Mouse (Mus musculus): ENCODE results near the gene Supt4a. TPM values are rescaled to one million over a fixed set of nuclear protein-coding genes. Genes with fewer than 3 reads are reported as not detected.

Gene Supt4a
- polyA plus RNA-seq, 1 experiment from 2014 or later: 177 TPM

GRCm38 (mm10) chr11:87747312-87747711 is 10.0 kb downstream of the Supt4a start:
- Histone ChIP-seq H3K27ac (no peak overlapping the region), H3K9ac (no peak overlapping the region), H3K36me3 (ENCODE audit: poor library complexity, severe bottlenecking) (peaks cover 28% of the 10 kb centered on the region), H3K4me1 (no peaks in the 10 kb centered on the region), H3K4me2 (no peak overlapping the region), H3K27me3 (0 out of 2 replicates have a peak, but pooled peaks cover 4% of the 10 kb centered on the region), H3K9me3 (replicated peaks) (no peaks in the 10 kb centered on the region), H3K4me3 (no peak overlapping the region)
- 97% methylated on average over 4 of the region's 5 CpGs for WGBS
- no peak for ATAC-seq

- Histone ChIP-seq H3K36me3 (ENCODE audit: poor library complexity, severe bottlenecking) (peaks cover 24% of the 10 kb centered on the region), H3K27ac (no peak overlapping the region), H3K27me3 (0 out of 2 replicates have a peak, but pooled peaks cover 4% of the 10 kb centered on the region), H3K9ac (no peak overlapping the region), H3K9me3 (replicated peaks) (no peaks in the 10 kb centered on the region), H3K4me3 (no peak overlapping the region), H3K4me2 (no peak overlapping the region), H3K4me1 (no peaks in the 10 kb centered on the region)
- WGBS: 92% methylated on average over 7 of the region's 7 CpGs
- ATAC-seq: no peak
Measured at GRCm38 (mm10) chr11:87747716-87748115, 10.4 kb downstream of the Supt4a start.

GRCm38 (mm10) chr11:87748132-87749119 is 11.1 kb downstream of the Supt4a start:
- Histone ChIP-seq H3K4me1 (no peaks in the 10 kb centered on the region), H3K9me3 (replicated peaks) (no peaks in the 10 kb centered on the region), H3K4me2 (no peak overlapping the region), H3K9ac (no peak overlapping the region), H3K27ac (no peak overlapping the region), H3K4me3 (no peak overlapping the region), H3K36me3 (ENCODE audit: poor library complexity, severe bottlenecking) (peaks cover 17% of the 10 kb centered on the region), H3K27me3 (0 out of 2 replicates have a peak, but pooled peaks cover 4% of the 10 kb centered on the region)
- WGBS: 42% methylated on average over 19 of the region's 19 CpGs
- no peak for ATAC-seq

- 70% methylated on average over 18 of the region's 18 CpGs for WGBS
- no peak for ATAC-seq
- H3K36me3 ChIP-seq (ENCODE audit: poor library complexity, severe bottlenecking): peaks cover 8% of the 10 kb centered on the region
Measured at GRCm38 (mm10) chr11:87749192-87750042, 12.1 kb downstream of the Supt4a start.

GRCm38 (mm10) chr11:87750043-87750421 is 12.7 kb downstream of the Supt4a start:
- no peaks in the 10 kb centered on the region for H3K9me3 ChIP-seq (replicated peaks)
- no peak overlapping the region for H3K4me2 ChIP-seq
- H3K27me3 ChIP-seq: 0 out of 2 replicates have a peak, but pooled peaks cover 4% of the 10 kb centered on the region
- H3K27ac ChIP-seq: no peak overlapping the region
- 80% methylated on average over 11 of the region's 11 CpGs for WGBS
- no peak for ATAC-seq
- H3K9ac ChIP-seq: no peak overlapping the region
- no peaks in the 10 kb centered on the region for H3K4me1 ChIP-seq
- peaks cover 2% of the 10 kb centered on the region for H3K36me3 ChIP-seq (ENCODE audit: poor library complexity, severe bottlenecking)
- no peak overlapping the region for H3K4me3 ChIP-seq

More at GRCm38 (mm10) chr11:87749192-87750042, 12.1 kb downstream of the Supt4a start:
- no peaks in the 10 kb centered on the region for H3K9me3 ChIP-seq (replicated peaks)
- no peak overlapping the region for H3K9ac ChIP-seq
- no peak overlapping the region for H3K4me2 ChIP-seq
- H3K27me3 ChIP-seq: 0 out of 2 replicates have a peak, but pooled peaks cover 4% of the 10 kb centered on the region
- no peaks in the 10 kb centered on the region for H3K4me1 ChIP-seq
- H3K27ac ChIP-seq: no peak overlapping the region
- no peak overlapping the region for H3K4me3 ChIP-seq

- Histone ChIP-seq H3K27me3 (0 out of 2 replicates have a peak, but pooled peaks cover 4% of the 10 kb centered on the region), H3K36me3 (ENCODE audit: poor library complexity, severe bottlenecking) (no peaks in the 10 kb centered on the region; the same call in 1 of the 2 replicates), H3K4me3 (no peak overlapping the region), H3K4me2 (no peak overlapping the region), H3K4me1 (no peaks in the 10 kb centered on the region), H3K9ac (no peak overlapping the region), H3K27ac (no peak overlapping the region), H3K9me3 (replicated peaks) (no peaks in the 10 kb centered on the region)
- no peak for ATAC-seq
- WGBS: 75% methylated on average over 3 of the region's 3 CpGs
Measured at GRCm38 (mm10) chr11:87750521-87750920, 13.2 kb downstream of the Supt4a start.

- WGBS: 81% methylated on average over 8 of the region's 8 CpGs
- no peaks in the 10 kb centered on the region for H3K36me3 ChIP-seq (ENCODE audit: poor library complexity, severe bottlenecking)
- no peak overlapping the region for H3K27ac ChIP-seq
- H3K4me1 ChIP-seq: no peaks in the 10 kb centered on the region
- no peak for ATAC-seq
- no peak overlapping the region for H3K4me2 ChIP-seq
- H3K4me3 ChIP-seq: no peak overlapping the region
- H3K9ac ChIP-seq: no peak overlapping the region
- no peaks in the 10 kb centered on the region for H3K9me3 ChIP-seq (replicated peaks)
- 0 out of 2 replicates have a peak, but pooled peaks cover 4% of the 10 kb centered on the region for H3K27me3 ChIP-seq
Measured at GRCm38 (mm10) chr11:87751031-87751430, 13.7 kb downstream of the Supt4a start.

- no peak overlapping the region for H3K27ac ChIP-seq
- 79% methylated on average over 4 of the region's 4 CpGs for WGBS
- no peak overlapping the region for H3K4me2 ChIP-seq
- H3K27me3 ChIP-seq: 0 out of 2 replicates have a peak, but pooled peaks cover 4% of the 10 kb centered on the region
- no peak for ATAC-seq
- no peaks in the 10 kb centered on the region for H3K9me3 ChIP-seq (replicated peaks)
- H3K4me3 ChIP-seq: no peak overlapping the region
- no peak overlapping the region for H3K9ac ChIP-seq
- H3K4me1 ChIP-seq: no peaks in the 10 kb centered on the region
- no peaks in the 10 kb centered on the region for H3K36me3 ChIP-seq (ENCODE audit: poor library complexity, severe bottlenecking)
Measured at GRCm38 (mm10) chr11:87751491-87751966, 14.2 kb downstream of the Supt4a start.

GRCm38 (mm10) chr11:87752307-87752706 is 15.0 kb downstream of the Supt4a start:
- Histone ChIP-seq H3K27me3 (0 out of 2 replicates have a peak, but pooled peaks cover 4% of the 10 kb centered on the region), H3K9ac (no peak overlapping the region), H3K4me3 (no peak overlapping the region), H3K4me2 (no peak overlapping the region), H3K36me3 (ENCODE audit: poor library complexity, severe bottlenecking) (no peaks in the 10 kb centered on the region), H3K9me3 (replicated peaks) (no peaks in the 10 kb centered on the region), H3K27ac (no peak overlapping the region), H3K4me1 (no peaks in the 10 kb centered on the region)
- no peak for ATAC-seq
- WGBS: 86% methylated on average over 1 of the region's 1 CpGs

- Histone ChIP-seq H3K4me3 (no peak overlapping the region), H3K4me1 (no peaks in the 10 kb centered on the region), H3K27ac (no peak overlapping the region), H3K9ac (no peak overlapping the region), H3K27me3 (no peaks in the 10 kb centered on the region), H3K36me3 (ENCODE audit: poor library complexity, severe bottlenecking) (no peaks in the 10 kb centered on the region), H3K4me2 (no peak overlapping the region), H3K9me3 (replicated peaks) (no peaks in the 10 kb centered on the region)
- no peak for ATAC-seq
- 87% methylated on average over 8 of the region's 8 CpGs for WGBS
Measured at GRCm38 (mm10) chr11:87753255-87753654, 15.9 kb downstream of the Supt4a start.

GRCm38 (mm10) chr11:87753891-87754501 is 16.6 kb downstream of the Supt4a start:
- Histone ChIP-seq H3K9ac (no peak overlapping the region), H3K27ac (no peak overlapping the region), H3K9me3 (replicated peaks) (no peaks in the 10 kb centered on the region), H3K4me1 (no peaks in the 10 kb centered on the region), H3K36me3 (ENCODE audit: poor library complexity, severe bottlenecking) (no peaks in the 10 kb centered on the region), H3K27me3 (no peaks in the 10 kb centered on the region), H3K4me3 (no peak overlapping the region), H3K4me2 (no peak overlapping the region)
- ATAC-seq: no peak
- 85% methylated on average over 5 of the region's 5 CpGs for WGBS

Data from forebrain, embryonic 13.5 days (tissue).